Mouse (Mus musculus): Measurements from ENCODE around the gene Drosha.
"Not testable (repeated sequence)": the region's sequence is repeated elsewhere in the genome, so short reads cannot be mapped to it uniquely, and the experiment has no call there.

The Drosha gene

DNA sequence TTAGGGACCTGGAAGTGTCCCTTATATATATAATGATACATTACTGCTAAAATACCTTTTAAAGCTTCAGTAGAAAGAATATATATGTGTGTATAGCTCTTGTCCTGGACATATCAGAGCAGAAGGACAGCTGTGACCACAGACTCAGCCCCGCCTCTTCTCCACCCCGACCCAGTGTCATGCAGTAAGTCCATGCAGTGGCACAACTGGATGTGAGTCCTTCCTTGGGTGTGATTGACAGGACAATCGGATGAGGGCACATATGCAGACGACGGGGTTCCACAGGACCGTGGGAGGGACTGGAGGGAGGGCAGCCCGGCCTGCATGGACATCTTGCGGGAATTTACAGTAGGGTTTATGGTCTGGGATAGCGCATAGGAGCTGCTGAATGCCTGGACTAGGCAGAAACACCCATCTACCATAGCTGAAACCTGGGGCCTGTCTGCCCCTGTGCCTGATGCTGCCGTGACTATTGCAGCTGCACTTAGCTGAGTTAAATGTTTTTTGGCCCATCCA is 111.7 kb downstream of the Drosha start:
- no peak for DNase-seq (ENCODE audit: low spot score in 2 of 2)

DNA sequence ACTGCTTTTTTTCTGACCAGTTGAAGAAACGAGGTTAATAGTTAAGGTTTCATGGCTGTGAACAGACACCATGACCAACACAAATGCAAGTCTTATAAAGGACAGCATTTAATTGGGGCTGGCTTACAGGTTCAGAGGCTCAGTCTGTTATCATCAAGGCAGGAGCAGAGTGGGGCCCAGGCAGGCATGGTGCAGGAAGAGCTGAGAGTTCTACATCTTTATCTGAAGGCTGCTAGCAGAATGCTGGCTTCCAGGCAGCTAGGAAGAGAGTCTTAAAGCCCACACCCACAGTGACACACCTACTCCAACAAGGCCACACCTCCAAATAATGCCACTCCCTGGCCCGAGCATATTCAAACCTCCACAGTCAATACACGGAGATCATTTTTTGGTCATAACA is 112.7 kb downstream of the Drosha start:
- DNase-seq (ENCODE audit: low spot score in 2 of 2), result not testable (repeated sequence)

DNA sequence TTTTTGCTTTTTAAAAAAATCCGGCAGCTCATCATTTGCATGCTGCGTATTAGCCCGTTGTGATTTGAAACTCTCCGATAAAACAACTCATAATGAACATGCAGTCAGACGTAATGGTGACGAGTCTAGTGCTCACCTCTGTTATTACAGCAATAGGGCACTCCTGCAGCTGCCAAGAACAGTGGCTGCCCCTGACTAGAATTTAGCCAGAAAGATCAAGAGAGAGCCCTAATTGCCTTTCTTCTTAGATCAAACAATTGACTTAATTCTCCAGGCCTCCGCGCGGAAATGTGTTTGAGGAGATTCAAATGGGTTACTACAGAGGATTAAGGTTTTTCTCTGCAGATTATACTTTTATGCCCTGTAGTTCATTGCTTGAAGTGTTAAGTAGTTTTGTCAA is 116.5 kb downstream of the Drosha start:
- DNase-seq (ENCODE audit: low spot score in 2 of 2), result no peak

DNA sequence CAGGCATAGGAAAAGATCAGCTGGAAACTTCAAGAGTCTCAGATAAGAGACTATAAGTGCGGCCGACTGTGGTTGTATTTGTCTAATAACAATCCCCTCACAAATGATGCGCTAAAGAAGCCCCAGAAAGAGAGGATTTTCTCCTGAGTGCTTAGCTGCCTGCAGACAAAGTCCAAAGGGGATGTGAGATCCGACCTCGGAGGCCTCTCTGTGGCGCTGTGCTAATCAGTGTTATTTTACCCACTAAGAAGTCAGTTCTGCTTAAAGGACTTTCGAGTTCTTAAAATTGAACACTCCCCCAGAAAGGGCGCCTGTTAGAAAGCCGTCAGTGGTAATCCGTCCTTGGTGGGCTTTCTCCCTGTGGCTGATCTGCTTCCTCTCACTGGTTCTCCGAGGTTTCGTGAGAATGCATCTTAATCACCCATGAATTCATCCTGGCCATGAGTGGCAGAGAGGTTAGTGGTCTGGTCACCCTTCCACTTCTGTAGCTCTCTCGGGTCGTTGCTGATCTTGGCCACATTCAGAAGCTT is 117.1 kb downstream of the Drosha start:
- no peak for DNase-seq (ENCODE audit: low spot score in 2 of 2)

DNA sequence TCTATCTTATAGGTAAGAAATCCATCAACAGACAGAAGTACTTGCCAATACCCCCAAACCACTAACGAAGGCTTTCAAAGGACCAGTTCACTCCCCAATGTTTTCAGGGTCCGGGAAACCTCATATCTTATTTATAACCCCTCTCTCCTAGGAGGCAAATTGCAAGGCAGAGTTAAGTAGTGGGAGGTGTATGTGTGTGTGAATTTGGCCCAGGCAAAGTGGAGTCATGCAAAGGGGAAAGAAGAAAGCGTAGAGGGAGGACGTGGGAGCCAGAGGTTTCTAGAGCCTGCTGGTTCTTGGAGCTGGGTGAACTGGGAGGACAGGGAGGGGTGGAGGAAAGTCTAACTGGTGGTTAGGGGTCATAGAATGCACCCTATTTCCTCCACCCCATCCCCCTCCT is 117.8 kb downstream of the Drosha start:
- DNase-seq (ENCODE audit: low spot score in 2 of 2), result no peak

DNA sequence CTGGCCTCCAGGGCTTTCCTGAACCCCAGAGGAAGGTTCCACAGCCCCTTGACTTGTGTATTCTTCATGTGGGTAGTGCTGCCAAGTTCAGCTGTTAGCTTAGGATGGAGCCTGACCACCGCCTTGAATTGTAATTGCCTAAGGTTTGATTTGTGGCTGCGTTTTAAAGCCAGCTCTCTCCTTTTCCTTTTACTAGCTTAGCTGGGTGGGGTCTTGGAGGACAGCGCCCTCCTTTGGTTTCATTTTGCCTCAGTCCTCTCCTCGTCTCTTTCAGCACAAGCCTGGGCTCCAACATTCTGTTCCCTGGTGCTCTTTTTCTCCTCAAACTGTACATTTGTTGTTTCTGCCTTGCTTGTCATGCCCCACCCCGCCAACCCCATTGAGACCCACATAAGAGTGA is 133.4 kb downstream of the Drosha start:
- DNase-seq (ENCODE audit: low spot score in 2 of 2), result no peak

DNA sequence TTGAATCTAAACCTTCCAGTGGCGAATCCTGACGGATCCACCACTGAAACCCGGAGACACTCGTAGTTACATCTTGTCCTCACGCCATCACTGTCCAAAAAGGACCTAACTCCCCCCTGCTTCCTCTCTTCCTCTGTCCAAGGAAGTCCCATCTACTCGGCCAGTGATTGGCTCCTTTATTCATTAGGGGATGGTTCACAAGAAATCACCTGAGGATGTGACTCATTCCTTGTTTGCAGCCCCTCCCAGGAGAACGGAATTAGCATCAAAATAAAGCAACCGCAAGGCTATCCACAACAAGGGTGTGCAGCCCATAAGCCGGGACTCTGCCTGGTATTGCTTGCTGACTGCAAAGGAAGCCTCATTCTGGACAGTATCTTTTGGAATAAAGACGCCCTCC is 137.6 kb downstream of the Drosha start:
- DNase-seq (ENCODE audit: low spot score in 2 of 2), result no peak

DNA sequence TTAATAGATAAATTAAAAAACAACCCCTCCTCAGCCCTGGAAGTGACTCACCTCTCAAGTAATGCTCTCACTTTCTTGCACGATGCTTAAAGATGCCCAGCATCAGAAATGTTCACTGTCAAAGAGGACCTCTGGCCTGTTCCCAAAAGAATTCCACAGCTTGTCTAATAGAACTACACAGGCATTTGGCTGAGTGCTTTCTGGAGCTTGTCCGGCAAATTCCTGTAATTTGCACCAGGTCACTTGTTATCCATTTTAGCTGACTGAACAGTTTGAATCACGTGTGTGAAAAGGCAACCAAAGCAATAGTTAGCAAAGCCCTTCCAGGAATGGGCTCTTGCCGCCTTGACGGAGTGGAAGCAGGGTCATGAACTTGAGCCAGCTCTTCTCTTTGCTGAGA is 140.6 kb downstream of the Drosha start:
- DNase-seq (ENCODE audit: low spot score in 2 of 2), result no peak

DNA sequence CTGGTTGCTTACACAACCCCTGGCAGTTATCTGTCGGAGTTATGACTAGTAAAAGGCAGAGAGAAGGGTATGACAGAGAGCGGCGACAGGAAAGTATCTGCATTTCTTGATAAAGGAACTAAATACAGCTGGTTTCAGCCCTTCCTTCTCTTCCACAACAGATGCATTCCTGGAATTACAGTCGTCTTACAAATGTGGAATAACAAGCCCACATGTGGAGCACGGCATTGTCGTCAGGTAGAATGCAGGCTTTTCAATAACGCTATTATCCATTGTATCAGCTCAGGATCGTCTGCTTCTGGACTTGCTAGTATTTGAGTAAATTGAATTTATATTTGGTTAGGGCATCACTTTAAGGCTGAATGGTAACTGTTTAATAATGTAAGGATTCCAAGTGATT is 144.2 kb downstream of the Drosha start:
- DNase-seq (ENCODE audit: low spot score in 2 of 2), result no peak

DNA sequence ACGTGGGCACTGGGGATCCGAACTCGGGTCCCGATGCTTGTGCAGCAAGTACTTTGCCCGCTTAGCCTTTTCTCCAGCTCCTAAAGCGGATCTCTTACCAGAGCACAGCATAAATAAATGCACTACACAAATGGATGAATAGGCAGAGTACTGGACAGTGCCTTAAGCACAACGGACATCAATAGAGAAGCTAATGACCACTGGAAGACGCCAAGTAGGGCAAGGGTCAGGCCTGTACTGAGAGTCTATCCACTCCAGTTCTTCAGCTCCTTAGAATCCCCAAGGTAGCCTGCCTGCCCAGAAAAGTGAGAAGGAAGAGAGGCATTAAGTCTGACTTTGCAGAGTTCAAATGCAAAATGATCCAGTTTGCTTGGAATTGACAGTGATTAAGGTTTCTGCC is 147.8 kb downstream of the Drosha start:
- no peak for DNase-seq (ENCODE audit: low spot score in 2 of 2)
